Mouse (Mus musculus): ENCODE data around the gene Gatad2a.

Gene Gatad2a

DNA sequence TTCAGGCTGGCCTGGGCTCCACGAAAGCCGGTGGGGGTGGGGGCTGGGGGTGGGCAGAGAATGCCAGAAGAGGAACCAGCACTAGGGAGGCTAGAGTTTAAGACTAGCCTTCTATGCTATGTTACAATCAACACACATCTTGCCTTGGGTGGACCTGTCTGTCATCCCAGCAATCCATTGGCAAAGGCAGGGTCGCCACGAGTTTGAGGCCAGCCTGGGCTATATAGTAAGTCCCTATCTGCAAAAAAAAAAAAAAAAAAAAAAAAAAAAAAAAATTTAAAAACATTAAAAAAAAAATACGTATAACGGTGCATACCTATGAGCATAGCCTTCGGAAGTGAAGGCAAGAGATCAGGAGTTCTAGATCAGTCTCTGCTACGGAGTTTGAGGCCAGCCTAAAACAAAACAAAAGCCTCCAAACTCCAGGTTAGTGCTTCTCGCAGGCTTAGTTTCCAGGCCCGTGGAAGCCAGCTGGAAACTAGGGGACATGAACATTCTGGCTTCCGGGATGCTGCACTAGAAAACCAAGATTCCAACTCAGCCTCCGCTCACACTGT is 95.2 kb downstream of the Gatad2a start:
- DNase-seq (ENCODE audit: low read depth, low spot score): no peak

DNA sequence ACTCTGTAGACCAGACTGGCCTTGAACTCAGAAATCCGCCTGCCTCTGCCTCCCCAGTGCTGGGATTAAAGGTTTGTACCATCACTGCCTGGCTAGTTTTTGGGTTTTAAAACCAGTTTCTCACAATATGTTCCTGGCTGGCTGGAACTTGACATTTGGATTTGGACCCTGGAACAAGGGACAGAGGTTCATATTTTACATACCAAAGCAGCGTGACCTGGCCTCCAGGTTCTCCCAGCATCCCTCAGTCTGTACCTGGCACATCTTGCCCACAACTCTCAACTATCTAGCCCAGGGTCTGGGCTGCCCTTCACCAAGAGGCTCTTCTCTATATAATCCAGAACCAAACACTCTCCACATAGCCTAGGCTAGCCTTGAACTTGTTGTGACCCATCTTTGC is 96.3 kb downstream of the Gatad2a start:
- DNase-seq (ENCODE audit: low read depth, low spot score): no peak

DNA sequence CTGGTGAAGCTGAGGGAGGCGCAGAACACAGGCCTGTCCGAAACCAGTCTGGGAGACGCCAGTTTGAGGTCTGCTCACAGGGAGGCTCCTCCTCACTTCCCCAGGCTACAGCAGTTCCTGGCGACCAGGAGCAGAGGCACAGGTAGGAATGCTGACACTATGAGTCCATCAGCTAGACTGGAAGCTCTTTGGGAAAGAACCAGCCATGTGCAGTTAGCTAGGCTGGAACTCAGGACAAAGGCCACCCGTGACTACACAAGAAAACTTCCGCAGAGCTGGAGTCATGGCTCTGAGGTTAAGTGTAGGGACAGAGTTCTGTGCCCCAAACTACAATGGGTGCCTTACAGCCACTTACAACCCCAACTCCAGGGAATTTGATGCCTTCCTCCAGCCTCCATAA is 98.3 kb downstream of the Gatad2a start:
- no peak for DNase-seq (ENCODE audit: low read depth, low spot score)

DNA sequence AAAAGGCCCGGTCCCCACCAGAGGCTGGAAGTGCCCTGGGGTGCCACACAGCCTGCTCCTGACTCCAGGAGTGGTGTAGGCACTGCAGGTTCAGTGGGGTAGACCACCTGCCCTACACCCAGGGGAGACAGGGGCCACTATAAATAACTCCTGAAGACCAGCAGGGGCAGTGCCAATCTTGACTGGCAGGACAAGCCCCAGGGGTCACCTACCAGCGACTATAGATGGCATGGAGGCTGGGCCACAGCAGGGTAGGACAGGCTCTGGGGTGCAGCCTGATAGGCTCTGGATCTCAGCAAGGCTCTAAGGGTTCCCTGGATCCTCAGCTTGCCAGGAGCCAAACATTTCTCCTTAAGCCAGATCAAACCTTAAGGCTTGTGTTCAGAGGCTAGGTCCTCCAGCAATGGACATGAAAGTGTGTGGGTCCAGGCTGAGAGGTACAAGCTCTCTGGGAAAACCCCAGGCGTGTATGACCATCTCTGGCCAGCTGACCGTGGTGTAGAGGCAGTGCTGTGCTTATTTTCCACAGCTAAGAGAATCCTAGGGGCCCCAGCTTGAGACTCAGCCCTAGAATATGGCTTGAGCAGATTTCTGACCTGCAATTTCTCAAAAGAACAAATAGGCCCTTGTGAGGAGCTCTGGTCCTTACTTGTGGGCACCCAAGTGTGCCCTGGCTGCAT is 100.3 kb downstream of the Gatad2a start:
- no peak for DNase-seq (ENCODE audit: low read depth, low spot score)

DNA sequence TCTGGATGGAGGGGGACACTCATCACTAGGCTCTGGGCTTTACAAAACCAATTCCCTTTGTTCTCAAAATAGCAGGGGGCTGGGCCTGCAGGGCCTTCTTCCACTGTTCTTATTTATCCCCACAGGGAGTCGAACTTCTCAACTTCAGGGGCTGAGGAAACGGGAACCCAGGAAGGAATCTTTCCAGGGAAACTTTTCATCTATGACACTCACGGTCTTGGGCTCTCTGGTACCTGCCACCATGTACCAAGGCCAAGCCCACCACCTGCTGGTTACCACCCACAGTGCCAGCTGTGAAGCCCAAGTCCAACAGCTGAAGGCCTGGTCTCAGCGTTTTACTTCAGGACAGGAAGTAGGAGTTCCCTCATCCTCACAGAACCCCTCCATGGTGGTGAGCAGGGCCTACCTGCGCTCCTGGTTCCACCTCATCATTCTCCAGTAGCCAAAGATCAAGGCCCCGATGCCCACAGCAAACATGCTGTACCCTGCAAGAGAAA is 101.3 kb downstream of the Gatad2a start:
- DNase-seq (ENCODE audit: low read depth, low spot score): no peak

DNA sequence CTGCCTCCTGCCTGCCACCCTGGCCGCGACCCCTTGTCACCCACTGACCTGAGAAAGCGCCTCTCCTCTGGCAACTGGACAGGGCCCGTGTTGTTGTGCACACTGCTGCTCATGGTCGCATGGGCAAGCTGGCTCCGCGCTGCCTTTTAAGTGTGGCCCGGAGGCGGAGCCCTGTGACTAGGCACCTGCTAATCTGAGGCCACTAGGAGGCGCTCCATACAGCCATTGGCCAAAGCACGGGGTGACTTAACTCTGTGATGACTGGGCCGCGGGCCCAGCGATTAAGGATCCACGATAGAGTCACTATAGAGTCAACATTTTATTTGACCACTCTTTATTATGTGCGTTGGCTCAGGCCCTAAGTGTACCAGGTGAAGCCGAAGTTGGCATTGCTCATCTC is 102.3 kb downstream of the Gatad2a start:
- DNase-seq (ENCODE audit: low read depth, low spot score): peak; percentile 90

DNA sequence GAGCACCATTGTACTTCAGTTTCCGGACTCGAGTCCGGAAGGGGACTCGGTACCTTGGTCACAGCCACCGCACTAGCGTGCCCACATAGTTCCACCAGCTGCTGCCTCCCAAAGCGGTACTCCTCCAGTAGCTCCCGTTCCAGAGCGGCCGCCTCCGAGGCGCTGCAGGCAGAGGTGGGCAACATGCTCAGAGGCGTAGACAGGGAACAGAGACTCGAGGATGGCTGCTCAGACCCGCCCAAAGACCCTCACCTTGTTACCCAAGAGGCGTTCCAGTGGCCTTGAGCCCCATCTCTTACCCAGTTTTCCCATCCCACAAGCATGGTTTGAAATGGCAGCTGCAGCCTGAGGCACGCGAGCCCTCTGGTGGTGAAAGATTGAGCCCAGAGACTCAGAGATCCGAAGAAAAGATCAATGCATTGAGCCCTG is 105.4 kb downstream of the Gatad2a start:
- DNase-seq (ENCODE audit: low read depth, low spot score): peak; percentile 83

DNA sequence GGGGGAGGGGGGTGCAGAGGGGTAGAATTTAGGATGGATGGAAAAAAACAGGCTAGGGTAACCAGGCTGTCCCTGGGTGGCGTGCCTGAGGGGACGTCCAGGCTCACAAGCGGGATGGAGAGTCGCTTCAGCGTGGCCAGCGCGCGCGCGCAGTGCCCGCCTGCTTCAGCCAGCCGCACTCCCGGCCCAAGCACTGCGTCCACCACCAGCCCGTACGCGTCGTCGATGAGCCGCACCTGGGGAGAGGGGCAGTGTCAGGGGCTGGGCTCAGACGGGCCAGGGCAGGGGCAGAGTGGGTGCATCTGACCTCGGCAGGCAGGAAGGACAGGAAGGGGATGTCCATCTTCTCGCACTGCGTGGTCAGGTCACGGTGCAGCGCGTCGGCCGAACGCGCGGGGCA is 107.3 kb downstream of the Gatad2a start:
- DNase-seq (ENCODE audit: low read depth, low spot score): no peak

DNA sequence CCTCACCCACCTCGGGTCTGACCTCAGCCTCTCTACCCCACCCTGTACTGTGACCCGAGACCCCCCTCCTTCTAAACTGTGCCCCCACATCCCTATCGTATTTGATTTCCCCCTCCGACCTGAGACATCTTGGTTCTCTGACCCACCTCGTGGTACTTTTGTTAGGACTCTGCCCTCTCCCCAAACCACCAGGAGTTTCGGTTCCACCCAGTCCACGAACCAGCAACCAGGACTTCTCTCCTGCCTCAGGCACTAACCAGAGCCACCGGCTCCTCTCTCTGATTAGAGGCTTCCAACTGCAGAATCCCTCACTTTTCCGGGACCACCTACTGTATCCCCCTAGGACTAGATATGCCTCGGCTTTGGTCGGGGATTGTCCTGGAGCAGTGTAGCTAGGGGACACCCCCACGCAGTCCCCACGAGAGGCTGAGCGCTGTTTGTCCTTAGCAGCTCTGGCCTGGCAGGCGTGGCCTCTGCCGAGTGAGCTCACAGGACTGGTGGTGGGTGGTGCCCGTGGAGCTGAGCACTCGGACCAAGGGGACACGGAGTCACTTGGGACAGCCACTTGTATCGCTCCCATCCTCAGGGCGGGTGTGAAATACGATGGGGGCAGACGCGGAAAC is 107.8 kb downstream of the Gatad2a start:
- no peak for DNase-seq (ENCODE audit: low read depth, low spot score)

DNA sequence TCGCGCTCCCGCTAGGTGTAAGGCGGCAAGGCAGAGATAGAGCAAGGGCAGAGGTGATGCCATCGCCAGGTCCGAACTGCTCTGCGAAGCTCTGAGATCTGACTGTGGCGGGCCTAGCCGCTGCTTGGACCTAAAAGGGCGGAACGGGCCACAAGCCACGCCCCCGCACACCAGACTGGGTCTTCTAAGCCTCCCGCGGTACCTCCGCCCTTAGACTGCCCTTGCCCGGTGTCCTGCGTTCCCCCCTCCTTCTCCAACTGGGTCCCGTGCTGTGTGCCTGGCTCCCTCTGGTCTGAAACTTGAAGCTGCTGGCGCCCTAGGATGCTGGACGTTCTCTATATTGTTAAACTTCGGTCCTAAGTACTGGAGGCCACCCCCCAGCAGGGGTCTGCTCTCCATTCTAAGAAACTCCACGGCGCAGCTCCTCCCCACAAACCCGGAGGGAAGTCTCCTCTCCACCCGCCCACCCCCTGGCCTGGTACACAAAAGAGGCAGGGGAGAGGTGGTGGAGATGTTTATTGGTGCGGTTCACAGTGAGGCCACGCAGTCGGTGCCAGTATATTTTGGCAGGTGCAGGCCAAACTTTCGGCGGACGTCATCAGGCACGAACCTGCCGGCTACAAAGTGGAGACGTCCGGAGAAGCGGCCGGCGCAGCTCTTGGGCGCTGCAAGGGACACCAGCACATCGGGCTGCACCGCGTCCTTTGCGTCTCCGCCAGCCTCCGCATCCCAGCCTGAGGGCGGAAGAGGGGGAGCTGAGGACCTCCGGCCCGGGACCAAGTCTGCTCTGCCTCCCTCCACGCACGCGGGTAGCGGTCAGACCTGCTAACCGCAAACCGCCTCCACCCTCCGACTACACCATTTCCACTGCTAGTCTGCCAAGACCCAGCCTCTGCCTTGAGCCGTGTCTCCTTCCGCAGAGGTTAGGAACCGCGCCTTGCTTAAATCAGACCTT is 108.6 kb downstream of the Gatad2a start, which contains the start of gene Cilp2:
TSS of gene Cilp2 (minus strand) at position 399 of the 955 bp plus-strand sequence.
- DNase-seq (ENCODE audit: low read depth, low spot score): peak; percentile 80

DNA sequence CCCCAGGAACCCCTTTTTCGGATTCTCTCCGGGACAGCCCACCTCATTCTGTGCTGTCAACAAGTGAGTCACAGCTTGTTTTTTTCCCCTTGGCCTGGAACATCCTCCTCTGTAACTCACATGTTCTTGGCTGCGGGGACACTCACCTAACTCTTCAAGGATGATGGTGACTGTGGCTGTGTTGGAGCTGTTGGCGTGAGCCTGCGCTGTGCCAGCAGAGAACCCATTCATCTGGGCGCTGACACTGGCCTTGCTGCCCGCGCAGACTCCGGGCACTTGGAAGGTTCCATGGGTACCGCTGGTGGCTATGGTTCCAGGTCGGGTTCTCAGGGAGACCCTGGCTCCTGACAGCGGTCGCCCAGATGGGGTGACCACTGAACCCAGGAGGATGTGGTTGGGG is 112.0 kb downstream of the Gatad2a start:
- no peak for DNase-seq (ENCODE audit: low read depth, low spot score)

DNA sequence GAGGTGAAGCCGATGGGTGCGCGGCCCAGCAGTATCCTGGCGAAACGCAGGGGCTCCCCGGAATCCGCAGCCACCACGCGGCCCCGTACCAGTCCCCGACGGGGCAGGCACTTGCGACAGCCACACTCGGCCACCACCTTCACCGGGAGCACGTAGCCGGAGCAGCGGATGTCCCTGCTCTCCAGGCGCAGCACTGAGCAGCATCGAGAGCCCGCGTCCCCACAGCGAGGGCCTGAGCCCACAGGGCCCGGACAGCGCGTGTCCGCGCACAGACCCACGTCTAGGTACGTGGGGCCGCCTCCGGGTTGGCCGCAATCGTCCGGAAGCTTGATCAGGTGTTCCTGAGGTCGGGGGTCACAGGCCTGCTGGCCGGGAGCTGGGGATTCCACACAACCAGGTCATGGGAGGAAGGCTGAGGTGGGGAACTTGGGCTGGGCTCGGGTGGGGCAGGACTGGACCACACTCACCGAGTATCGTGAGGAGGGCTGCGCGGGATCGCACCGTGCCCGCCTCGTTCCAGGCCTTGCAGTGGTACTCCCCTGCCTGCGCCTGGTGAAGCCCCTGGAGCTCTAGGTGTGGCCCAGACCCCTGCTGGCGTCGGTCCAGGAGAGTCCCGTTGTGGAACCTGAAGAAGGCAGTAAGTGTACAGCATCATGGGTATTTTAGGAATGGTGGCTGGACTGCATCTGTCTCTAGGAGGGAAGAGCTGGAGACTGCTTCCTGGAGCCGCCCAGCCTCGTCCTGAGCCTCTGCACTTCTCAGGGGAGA is 113.2 kb downstream of the Gatad2a start:
- no peak for DNase-seq (ENCODE audit: low read depth, low spot score)

DNA sequence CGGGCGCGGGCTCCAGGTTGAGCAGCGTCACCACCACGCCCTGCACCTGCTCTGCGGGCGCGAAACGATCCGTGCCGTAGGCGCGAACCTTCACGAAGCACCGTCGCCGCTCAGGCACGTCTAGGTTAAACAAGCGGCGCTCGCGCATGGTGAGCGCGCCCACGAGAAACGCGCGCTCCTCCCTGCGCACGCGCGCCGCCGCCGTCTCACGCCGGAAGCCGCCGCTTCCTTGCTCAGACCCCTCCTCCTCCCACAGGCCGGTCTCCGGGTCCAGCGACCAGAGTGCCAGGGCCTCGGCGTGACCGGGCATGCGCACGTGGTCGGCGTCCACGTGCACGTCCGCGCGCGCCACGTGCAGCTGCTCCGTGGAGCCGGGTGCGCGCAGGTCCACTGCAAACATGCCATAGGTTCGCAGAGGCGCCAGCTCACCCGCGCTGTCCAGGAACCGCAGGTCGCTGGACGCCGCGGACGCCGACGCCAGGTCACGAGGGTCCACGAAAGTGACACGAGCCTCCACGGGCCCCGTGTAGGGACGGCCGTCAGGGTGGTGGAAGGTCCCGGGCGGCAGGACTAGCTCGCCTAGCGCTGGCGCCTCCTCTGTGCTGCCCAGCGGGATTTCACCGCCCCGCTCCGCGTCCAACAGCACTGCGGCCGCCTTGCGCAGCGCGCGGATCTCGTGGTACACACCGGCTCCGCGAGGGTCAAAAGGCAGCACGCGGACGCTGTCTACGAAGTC is 114.0 kb downstream of the Gatad2a start:
- peak; percentile 76 for DNase-seq (ENCODE audit: low read depth, low spot score)

DNA sequence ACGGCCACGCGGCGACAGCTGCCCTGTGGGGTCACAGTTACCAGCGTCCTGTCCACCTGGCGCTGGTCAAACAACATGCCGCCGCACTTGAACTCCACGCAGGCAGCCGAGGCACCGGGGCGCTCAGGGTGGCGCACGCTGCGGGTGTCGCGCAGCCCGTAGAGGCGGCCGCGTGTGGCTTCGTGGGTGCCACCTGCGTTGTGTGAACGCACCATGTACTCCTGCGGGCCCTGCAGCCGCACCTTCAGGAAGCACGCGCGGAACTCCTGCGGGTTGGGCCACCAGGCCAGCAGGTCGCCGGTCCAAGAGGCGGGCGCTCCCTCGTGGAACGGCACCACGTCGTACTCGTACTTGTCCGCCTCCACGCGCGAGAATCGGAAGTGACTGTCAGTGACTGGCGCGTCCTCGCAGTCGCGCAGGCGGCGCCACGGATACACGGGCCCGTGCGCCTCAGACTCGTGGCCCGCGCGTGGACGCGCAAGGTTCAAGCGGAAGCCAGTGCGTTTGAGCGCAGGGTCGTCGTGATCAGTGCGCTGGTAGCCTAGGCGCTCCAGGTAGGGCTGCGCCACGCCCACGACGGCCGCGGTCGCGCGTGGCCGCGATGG is 114.8 kb downstream of the Gatad2a start:
- no peak for DNase-seq (ENCODE audit: low read depth, low spot score)

DNA sequence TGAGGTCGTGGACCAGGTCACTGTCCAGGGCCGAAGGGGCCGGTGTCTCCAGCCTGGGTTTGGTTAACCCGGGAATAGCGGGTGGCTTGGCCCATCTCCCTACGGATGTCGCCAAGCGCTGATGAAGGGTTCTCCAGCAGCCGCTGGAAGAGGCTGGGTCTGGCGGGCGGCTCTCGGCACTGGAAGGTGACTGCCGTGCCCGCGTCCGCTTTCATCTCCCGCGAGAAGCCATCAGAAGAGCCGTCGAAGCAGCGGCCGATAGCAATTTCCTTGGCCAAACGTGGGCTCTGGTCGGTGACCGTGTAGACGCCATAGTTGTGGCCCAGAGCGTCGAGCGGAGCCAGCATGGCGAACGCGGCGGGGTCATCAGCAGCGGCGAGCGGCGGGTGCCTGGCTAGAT is 115.3 kb downstream of the Gatad2a start:
- DNase-seq (ENCODE audit: low read depth, low spot score): no peak

DNA sequence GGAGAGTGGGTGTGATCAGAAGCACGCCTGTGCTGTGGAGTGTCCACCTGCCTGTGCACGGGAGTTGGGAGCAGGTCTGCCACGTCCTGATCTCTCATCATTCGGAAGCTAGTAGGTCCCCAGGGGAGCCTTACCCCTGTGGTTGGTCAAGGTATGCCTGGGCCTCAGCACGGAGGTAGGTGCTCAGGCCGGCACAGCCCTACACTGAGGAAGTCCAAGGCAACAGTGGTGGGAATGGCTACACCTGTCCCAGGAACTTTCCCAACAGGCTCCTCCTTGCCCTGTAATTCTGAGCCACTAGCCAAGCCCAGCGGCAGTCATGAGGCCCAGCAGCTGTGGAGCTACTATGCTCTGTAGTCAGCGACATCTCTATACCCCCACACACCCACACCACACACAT is 116.5 kb downstream of the Gatad2a start:
- no peak for DNase-seq (ENCODE audit: low read depth, low spot score)

DNA sequence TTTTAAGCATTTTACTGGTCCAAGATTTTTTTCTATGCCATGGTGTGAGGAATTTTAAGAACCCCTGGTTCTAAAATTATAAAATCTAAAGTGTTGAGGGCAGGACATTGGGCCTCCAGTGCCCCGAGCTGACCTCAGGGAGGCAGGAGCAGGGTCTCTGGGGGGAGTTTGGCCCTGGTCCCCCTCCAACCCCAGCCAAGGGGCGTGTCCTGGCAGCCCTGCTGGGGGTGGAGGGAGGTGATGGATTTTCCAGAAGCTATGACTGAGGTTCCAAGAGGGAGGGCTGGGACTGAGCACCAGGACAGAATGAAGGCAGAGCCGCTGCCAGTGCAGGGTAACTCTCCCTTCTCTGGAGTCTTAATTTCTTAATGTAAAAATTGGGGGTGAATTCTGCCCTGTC is 118.2 kb downstream of the Gatad2a start:
- no peak for DNase-seq (ENCODE audit: low read depth, low spot score)

DNA sequence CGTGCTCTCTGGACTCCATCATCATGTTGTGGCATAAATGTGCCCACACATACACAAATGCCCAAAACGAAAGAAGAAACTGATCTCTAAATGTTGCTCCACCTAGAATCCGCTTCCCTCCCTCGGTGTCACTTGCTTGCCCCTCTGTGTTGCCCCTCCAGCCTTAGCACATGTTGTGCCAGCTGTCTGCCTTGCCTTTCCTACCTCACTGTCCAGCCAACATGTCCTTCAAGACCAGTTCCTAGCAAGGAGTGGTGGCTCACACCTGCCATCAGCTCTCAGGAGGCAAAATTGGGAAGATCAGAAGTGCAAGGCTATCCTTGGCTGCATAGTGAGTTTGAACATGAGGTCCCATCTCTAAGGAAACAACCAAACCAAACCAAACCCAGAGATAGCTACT is 118.8 kb downstream of the Gatad2a start:
- DNase-seq (ENCODE audit: low read depth, low spot score): no peak

DNA sequence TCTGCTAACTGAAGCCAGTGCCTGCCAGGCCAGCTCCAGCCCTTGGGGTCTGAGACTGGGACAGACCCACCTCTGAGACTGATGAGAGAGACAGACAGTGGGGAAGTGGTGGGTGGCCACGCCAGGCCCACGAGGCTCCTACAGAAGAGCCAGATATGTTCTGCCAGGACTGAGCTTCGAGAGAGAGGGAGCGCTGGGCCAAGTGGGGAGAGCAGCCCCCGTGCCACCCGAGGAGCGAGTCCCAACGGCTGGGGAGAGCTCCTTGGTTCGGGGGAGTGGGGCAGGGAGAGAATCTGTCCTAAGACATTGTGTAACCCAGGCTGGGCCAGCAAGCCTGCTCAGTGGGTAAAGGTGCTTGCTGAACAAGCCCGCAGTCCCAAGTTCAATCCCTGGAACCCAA is 119.2 kb downstream of the Gatad2a start:
- no peak for DNase-seq (ENCODE audit: low read depth, low spot score)

DNA sequence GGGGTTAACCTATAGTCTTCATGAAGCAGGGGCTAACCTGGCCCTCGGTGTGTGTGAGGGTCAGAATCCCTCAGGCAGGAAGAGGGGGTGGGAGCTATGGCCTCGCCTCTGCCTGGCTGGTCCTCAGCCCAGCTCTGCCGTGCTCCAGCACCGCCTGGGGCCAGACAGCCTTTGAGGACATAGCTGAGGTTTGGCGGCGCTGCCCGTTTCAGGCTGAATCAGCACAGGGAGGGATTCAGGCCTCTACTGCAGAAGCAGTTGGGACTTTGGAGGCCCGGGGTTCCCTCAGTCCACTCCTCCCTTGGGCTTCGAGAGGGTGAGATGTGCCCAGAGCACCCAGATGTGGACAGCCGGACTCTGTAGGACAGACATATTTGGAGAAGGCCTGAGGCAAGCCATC is 120.1 kb downstream of the Gatad2a start:
- DNase-seq (ENCODE audit: low read depth, low spot score): no peak

Data from ES-CJ7 (cell line).